Mouse (Mus musculus) stomach, postnatal 0 days (tissue): ENCODE data around the gene Nol12.

Experiments used
- CTCF ChIP-seq: IDR thresholded peaks from 2 replicates; pipeline ENCODE4 v1.5.1; 2016; ENCODE audit warnings: antibody characterized with exemption, low read depth, mild to moderate bottlenecking, moderate library complexity
- EP300 ChIP-seq: optimal IDR thresholded peaks from 2 replicates; pipeline ENCODE3; 2016; ENCODE audit warnings: antibody characterized with exemption

GRCm38 (mm10) chr15:78973950-78974349 is 39.2 kb downstream of the Nol12 start:
- peak; percentile 67 for TF ChIP-seq CTCF
- TF ChIP-seq EP300: no peak
